Mouse (Mus musculus) bone marrow macrophage, adult 2 months (primary cell): ENCODE data around the gene Slc41a1.

Experiments
- CTCF ChIP-seq: IDR thresholded peaks from 2 replicates; pipeline ENCODE4 v1.5.1; 2012; ENCODE audit warnings: low read depth, mild to moderate bottlenecking, low read length, moderate library complexity
- POLR2A ChIP-seq: IDR thresholded peaks from 2 replicates; pipeline ENCODE4 v1.6.1; 2012; ENCODE audit warnings: mild to moderate bottlenecking, low read depth, low read length, borderline replicate concordance

DNA sequence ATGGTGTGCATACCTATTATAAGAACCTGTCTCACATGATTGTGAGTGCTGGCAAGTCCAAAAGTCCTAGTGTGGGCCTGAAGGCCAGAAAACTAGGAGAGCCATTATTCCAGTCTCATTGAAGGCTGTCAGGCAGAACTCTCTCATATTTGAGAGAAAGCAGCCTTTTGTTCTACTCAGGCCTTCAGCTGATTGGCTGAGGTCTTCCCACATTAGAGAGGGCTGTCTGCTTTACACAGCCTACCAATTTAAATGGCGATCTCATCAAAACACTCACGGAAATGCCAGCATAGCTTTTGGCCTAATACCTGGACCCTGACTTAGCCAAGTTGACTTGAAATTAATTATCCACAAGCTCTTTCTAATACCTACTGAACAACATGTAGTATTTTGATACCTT is 58.9 kb downstream of the Slc41a1 start:
- no peak for TF ChIP-seq POLR2A
- TF ChIP-seq CTCF, result no peak
